Mouse (Mus musculus) neural tube, embryonic 13.5 days (tissue): ENCODE results near the gene Capn9. TPM values are rescaled to one million over a fixed set of nuclear protein-coding genes. Genes with fewer than 3 reads are reported as not detected.

ENCODE experiments used
- ATAC-seq: fragments of 200-750 bp; cut with Nextera tagmentation; 2 replicates; pipeline ENCODE4 v1.8.0; 2017; ENCODE audit warnings: low read depth, mild to moderate bottlenecking, moderate TSS enrichment, moderate library complexity
- H3K27ac ChIP-seq: fragments of 300-500 bp; sonication (generic); replicated peaks from 2 replicates; pipeline ENCODE4 v1.5.1; 2015; ENCODE audit warnings: moderate library complexity, mild to moderate bottlenecking, inconsistent platforms
- H3K27me3 ChIP-seq: fragments of 300-500 bp; sonication (generic); 2 replicates; pipeline ENCODE4 v1.6.1; 2015; ENCODE audit warnings: mild to moderate bottlenecking, inconsistent platforms
- H3K36me3 ChIP-seq: fragments of 300-500 bp; sonication (generic); 2 replicates; pipeline ENCODE4 v1.6.1; 2015; ENCODE audit warnings: mild to moderate bottlenecking, inconsistent platforms
- H3K4me1 ChIP-seq: fragments of 300-500 bp; sonication (generic); replicated peaks from 2 replicates; pipeline ENCODE4 v1.6.1; 2015; ENCODE audit warnings: inconsistent platforms
- H3K4me2 ChIP-seq: fragments of 300-500 bp; sonication (generic); 2 replicates; pipeline ENCODE4 v1.6.1; 2015; ENCODE audit warnings: inconsistent platforms, mild to moderate bottlenecking, moderate library complexity
- H3K4me3 ChIP-seq: fragments of 300-500 bp; sonication (generic); 2 replicates; pipeline ENCODE4 v1.5.1; 2015; ENCODE audit warnings: mild to moderate bottlenecking, inconsistent platforms
- H3K9ac ChIP-seq: fragments of 300-500 bp; sonication (generic); 2 replicates; pipeline ENCODE4 v1.6.1; 2015; ENCODE audit warnings: moderate library complexity, mild to moderate bottlenecking, inconsistent platforms
- H3K9me3 ChIP-seq: fragments of 300-500 bp; sonication (generic); 2 replicates; pipeline ENCODE4 v1.6.1; 2016; ENCODE audit warnings: inconsistent platforms
- WGBS: fragments of 180-500 bp; shearing (Covaris S2); methylation state at CpG from one replicate; pipeline ENCODE4 v1.1.7; 2015; 5-methylcytosine and 5-hydroxymethylcytosine counted together
- polyA plus RNA-seq: library from polyadenylated mRNA; unstranded; fragments of >200 nt; fragmentation: Nextera tagmentation; extraction: Ambion mirVana; gene quantifications from 2 replicates; pipeline ENCODE4 v1.2.1, GENCODE M21; 2015

Gene Capn9
- polyA plus RNA-seq, 1 experiment from 2014 or later = 0.63 TPM

GRCm38 (mm10) chr8:124573552-124574340, 2.2 kb upstream of the Capn9 start:
- ATAC-seq = peak; percentile 40; the same call in 1 of the 2 replicates
- H3K9ac ChIP-seq = no peak overlapping the region
- peaks cover 18% of the 10 kb centered on the region; the same call in 1 of the 2 replicates for H3K4me1 ChIP-seq
- H3K36me3 ChIP-seq = no peaks in the 10 kb centered on the region
- H3K27me3 ChIP-seq = no peaks in the 10 kb centered on the region
- H3K4me3 ChIP-seq = no peak overlapping the region
- WGBS = 58% methylated on average over 15 of the region's 15 CpGs
- no peak overlapping the region for H3K4me2 ChIP-seq
- H3K27ac ChIP-seq = no peak overlapping the region
- no peaks in the 10 kb centered on the region for H3K9me3 ChIP-seq

DNA sequence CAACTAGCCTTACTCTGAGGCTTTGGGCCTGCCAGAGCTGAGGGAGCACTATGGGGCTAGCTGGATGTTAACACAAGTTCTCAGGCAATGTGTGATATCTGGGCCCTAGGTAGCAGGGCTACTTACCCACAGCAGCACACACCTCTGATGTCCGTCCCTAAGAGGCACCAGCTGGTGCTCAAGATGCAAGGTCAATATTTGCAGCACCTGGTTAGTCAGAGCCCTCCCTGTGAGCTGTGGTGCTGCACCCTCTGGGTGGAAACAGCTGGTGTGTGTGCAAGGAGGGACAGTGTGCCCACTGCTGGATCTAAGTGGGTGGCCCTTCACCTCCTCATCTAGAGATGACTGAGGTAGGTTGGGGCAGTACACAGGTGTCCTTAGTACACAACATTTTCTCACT, 840 bp downstream of the Capn9 start:
- H3K36me3 ChIP-seq = no peaks in the 10 kb centered on the region
- 81% methylated on average over 1 of the region's 1 CpGs for WGBS

GRCm38 (mm10) chr8:124585718-124586425, 10.0 kb downstream of the Capn9 start:
- Histone ChIP-seq H3K4me2 (no peak overlapping the region), H3K9ac (no peak overlapping the region), H3K4me1 (peaks cover 10% of the 10 kb centered on the region; the same call in 1 of the 2 replicates), H3K36me3 (no peaks in the 10 kb centered on the region), H3K9me3 (no peaks in the 10 kb centered on the region), H3K27ac (no peak overlapping the region), H3K4me3 (no peak overlapping the region), H3K27me3 (no peaks in the 10 kb centered on the region)
- 60% methylated on average over 3 of the region's 3 CpGs for WGBS
- peak; percentile 47 for ATAC-seq

More for the DNA sequence above, 840 bp downstream of the Capn9 start:
- no peak for ATAC-seq
- Histone ChIP-seq H3K9me3 (no peaks in the 10 kb centered on the region), H3K27me3 (no peaks in the 10 kb centered on the region), H3K4me2 (no peak overlapping the region), H3K4me1 (0 out of 2 replicates have a peak, but pooled peaks cover 5% of the 10 kb centered on the region), H3K27ac (no peak overlapping the region), H3K9ac (no peak overlapping the region), H3K4me3 (no peak overlapping the region)

- peaks cover 10% of the 10 kb centered on the region; the same call in 1 of the 2 replicates for H3K4me1 ChIP-seq
- H3K27ac ChIP-seq = no peak overlapping the region
- WGBS = 82% methylated on average over 2 of the region's 2 CpGs
Observed at GRCm38 (mm10) chr8:124586556-124586955, 10.6 kb downstream of the Capn9 start.

DNA sequence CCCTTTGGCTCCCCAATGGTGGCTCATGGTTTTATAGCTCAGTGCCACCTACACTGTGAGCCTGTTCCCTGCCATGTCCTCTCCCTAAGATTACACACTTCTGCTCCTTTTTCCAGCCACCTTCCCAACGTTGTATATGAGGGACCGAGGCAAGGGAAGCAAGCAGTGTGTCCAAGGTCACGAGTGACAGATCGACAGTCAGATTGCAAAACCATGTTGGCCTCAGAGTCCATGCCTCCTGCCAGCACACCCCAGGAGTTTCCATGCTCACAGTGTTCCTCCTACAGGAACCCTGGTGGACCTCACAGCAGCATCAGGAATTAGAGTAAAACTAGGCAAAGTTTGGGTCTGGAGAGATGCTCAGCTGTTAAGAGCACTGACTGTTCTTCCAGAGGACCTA, 13.5 kb downstream of the Capn9 start:
- WGBS = 84% methylated on average over 4 of the region's 4 CpGs
- ATAC-seq = no peak
- Histone ChIP-seq H3K9ac (no peak overlapping the region), H3K27me3 (no peaks in the 10 kb centered on the region), H3K9me3 (no peaks in the 10 kb centered on the region), H3K4me1 (peaks cover 10% of the 10 kb centered on the region; the same call in 1 of the 2 replicates), H3K4me2 (no peak overlapping the region), H3K27ac (no peak overlapping the region), H3K4me3 (no peak overlapping the region), H3K36me3 (no peaks in the 10 kb centered on the region)

More at GRCm38 (mm10) chr8:124586556-124586955, 10.6 kb downstream of the Capn9 start:
- Histone ChIP-seq H3K27me3 (no peaks in the 10 kb centered on the region), H3K4me3 (no peak overlapping the region), H3K4me2 (no peak overlapping the region), H3K9ac (0 out of 2 replicates have a peak overlapping the region, but pooled peaks have one; percentile 31), H3K9me3 (no peaks in the 10 kb centered on the region), H3K36me3 (no peaks in the 10 kb centered on the region)
- ATAC-seq = no peak

DNA sequence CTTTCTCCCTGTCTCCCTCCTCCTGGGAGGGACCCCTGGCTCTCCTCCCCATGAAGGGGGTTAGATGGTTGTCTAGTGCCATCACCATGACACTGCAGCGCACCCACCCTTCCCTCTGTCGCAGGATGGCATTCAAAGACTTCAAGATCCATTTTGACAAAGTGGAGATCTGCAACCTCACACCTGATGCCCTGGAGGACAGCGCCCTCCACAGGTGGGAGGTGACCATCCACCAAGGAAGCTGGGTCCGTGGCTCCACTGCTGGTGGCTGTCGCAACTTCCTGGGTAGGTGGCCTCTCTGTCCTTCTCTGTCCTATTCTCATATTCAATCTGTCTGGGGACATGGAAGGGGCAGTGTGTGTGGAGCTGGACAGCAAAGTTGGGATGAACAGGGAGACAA, 28.2 kb downstream of the Capn9 start:
- ATAC-seq = no peak
- WGBS = 71% methylated on average over 5 of the region's 5 CpGs
- H3K27me3 ChIP-seq = no peaks in the 10 kb centered on the region; the same call in 1 of the 2 replicates

GRCm38 (mm10) chr8:124608239-124608971, 32.5 kb downstream of the Capn9 start:
- H3K4me3 ChIP-seq = no peak overlapping the region
- no peak overlapping the region for H3K4me2 ChIP-seq
- H3K4me1 ChIP-seq = 0 out of 2 replicates have a peak, but pooled peaks cover 4% of the 10 kb centered on the region
- H3K27ac ChIP-seq = no peak overlapping the region
- H3K9ac ChIP-seq = no peak overlapping the region
- ATAC-seq = no peak
- H3K27me3 ChIP-seq = no peaks in the 10 kb centered on the region
- H3K9me3 ChIP-seq = no peaks in the 10 kb centered on the region
- WGBS = 77% methylated on average over 13 of the region's 13 CpGs
- H3K36me3 ChIP-seq = no peaks in the 10 kb centered on the region

More for the DNA sequence above, 28.2 kb downstream of the Capn9 start:
- Histone ChIP-seq H3K9ac (no peak overlapping the region), H3K4me3 (no peak overlapping the region), H3K36me3 (no peaks in the 10 kb centered on the region), H3K4me2 (no peak overlapping the region), H3K27ac (no peak overlapping the region), H3K9me3 (no peaks in the 10 kb centered on the region), H3K4me1 (no peaks in the 10 kb centered on the region)

DNA sequence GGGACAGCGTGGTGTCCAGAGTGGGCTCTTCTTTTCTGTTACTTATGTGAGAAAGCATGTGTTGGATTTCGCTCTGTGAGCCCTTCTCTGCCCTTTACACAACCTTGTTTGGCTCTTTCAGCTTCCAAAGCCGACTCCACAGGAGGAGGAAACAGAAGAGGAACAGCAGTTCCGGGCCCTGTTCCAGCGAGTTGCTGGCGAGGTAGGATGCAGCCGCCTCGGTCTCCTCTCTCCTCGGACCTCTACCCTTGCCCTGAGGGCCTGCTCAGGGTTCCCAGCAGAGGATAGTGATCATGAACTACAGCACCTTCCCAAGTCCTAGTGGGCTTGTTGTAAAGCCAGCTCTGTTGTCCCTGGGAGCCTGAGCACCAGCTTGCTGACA, 33.1 kb downstream of the Capn9 start:
- H3K27ac ChIP-seq = no peak overlapping the region
- WGBS = 81% methylated on average over 9 of the region's 9 CpGs
- H3K4me1 ChIP-seq = 0 out of 2 replicates have a peak, but pooled peaks cover 4% of the 10 kb centered on the region
- no peaks in the 10 kb centered on the region for H3K27me3 ChIP-seq
- no peaks in the 10 kb centered on the region for H3K9me3 ChIP-seq
- no peaks in the 10 kb centered on the region for H3K36me3 ChIP-seq
- H3K4me3 ChIP-seq = no peak overlapping the region
- no peak for ATAC-seq
- no peak overlapping the region for H3K4me2 ChIP-seq
- no peak overlapping the region for H3K9ac ChIP-seq

DNA sequence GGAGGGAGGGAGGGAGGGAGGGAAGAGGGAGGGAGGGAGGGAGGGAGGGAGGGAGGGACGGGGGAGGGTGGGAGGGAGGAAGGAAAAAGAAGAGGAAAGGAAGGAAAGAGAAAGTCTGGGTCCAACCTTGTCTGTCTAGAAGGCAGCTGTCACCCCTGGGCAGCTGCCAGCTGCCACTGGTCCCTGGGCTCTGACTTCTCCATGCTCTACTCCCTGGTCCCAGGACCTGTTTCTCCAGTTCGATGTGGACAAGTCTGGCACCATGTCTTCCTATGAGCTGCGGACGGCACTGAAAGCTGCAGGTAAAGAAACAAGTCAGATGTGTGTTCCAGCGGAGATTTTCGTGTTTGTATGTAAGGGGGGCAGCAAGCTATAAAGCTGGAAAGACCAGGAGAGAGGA, 38.4 kb downstream of the Capn9 start:
- Histone ChIP-seq H3K4me2 (no peak overlapping the region), H3K36me3 (no peaks in the 10 kb centered on the region), H3K9me3 (no peaks in the 10 kb centered on the region), H3K27ac (no peak overlapping the region), H3K27me3 (peaks cover 14% of the 10 kb centered on the region), H3K4me3 (no peak overlapping the region), H3K4me1 (peaks cover 17% of the 10 kb centered on the region), H3K9ac (no peak overlapping the region)
- ATAC-seq = no peak
- 88% methylated on average over 5 of the region's 6 CpGs for WGBS

DNA sequence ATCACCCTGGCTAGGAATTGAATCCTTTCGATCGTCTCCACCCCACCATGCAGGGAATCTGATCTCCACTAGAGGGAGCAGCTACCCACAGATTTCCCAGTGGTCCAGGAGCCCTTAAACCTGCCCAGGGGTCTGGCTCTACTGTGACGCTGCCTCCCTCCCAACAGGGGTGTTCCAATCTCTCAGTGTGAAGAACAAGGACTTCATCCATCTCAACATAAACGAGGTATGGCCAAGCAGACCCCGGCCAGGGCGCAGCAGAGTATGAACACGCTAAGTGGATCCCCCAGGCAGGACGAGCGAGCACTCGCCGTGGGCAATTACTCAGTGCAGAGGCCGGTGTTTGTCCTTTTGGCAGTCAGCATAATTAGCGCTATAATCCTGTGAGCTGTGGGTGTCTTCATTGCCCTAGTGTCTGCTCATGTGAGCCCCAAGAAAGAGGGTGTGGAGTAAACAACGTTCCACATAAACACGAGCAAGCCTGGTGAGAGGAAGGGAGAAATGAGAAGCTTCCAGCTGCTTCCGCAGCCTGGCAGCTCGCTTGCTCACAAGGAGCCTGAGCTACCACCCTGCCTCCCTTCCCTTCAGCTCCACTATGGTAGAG, 41.5 kb downstream of the Capn9 start:
- 6% methylated on average over 17 of the region's 17 CpGs for WGBS
- no peaks in the 10 kb centered on the region for H3K36me3 ChIP-seq
- peak; percentile 79 for ATAC-seq
- H3K27ac ChIP-seq = peak overlapping the region; percentile 34; the same call in 1 of the 2 replicates
- no peaks in the 10 kb centered on the region for H3K9me3 ChIP-seq
- peak overlapping the region; percentile 38 for H3K4me3 ChIP-seq
- H3K4me2 ChIP-seq = peak overlapping the region; percentile 65
- peaks cover 25% of the 10 kb centered on the region for H3K4me1 ChIP-seq
- peaks cover 14% of the 10 kb centered on the region for H3K27me3 ChIP-seq
- peak overlapping the region; percentile 62 for H3K9ac ChIP-seq

GRCm38 (mm10) chr8:124618252-124618651, 42.3 kb downstream of the Capn9 start:
- Histone ChIP-seq H3K9me3 (no peaks in the 10 kb centered on the region), H3K36me3 (no peaks in the 10 kb centered on the region), H3K4me3 (no peak overlapping the region), H3K27ac (no peak overlapping the region), H3K4me2 (no peak overlapping the region), H3K27me3 (peaks cover 14% of the 10 kb centered on the region), H3K4me1 (peaks cover 26% of the 10 kb centered on the region), H3K9ac (no peak overlapping the region)
- WGBS = 63% methylated on average over 9 of the region's 9 CpGs
- no peak for ATAC-seq
